Mouse (Mus musculus): ENCODE results near the gene Aig1. TPM values are rescaled to one million over a fixed set of nuclear protein-coding genes. Genes with fewer than 3 reads are reported as not detected.
A peak's percentile ranks its signal among the peaks of the same experiment; 100 is the strongest.

The Aig1 gene
- polyA plus RNA-seq, 1 experiment: 5.7 TPM

- TF ChIP-seq GATA1 (IDR thresholded peaks at IDR 0.05; ENCODE audit: borderline replicate concordance, low read length): no peak
- TF ChIP-seq FLI1 (IDR thresholded peaks at IDR 0.05; ENCODE audit: low read length): no peak
- Histone ChIP-seq H3K27me3 (replicated peaks) (no peaks in the 10 kb centered on the region), H3K4me1 (no peaks in the 10 kb centered on the region), H3K9me3 (no peaks in the 10 kb centered on the region), H3K4me3 (replicated peaks) (no peak overlapping the region), H3K36me3 (replicated peaks; ENCODE audit: low read length) (no peaks in the 10 kb centered on the region)
Observed at GRCm38 (mm10) chr10:13878696-13879095, 9.9 kb upstream of the Aig1 start.

GRCm38 (mm10) chr10:13875038-13875420 lies 6.2 kb upstream of the Aig1 start:
- Histone ChIP-seq H3K9me3 (peaks cover 3% of the 10 kb centered on the region; the same call in 1 of the 2 replicates), H3K4me1 (no peaks in the 10 kb centered on the region), H3K36me3 (replicated peaks; ENCODE audit: low read length) (no peaks in the 10 kb centered on the region), H3K4me3 (replicated peaks) (no peak overlapping the region), H3K27me3 (replicated peaks) (no peaks in the 10 kb centered on the region)
- no peak for TF ChIP-seq FLI1 (IDR thresholded peaks at IDR 0.05; ENCODE audit: low read length)
- TF ChIP-seq GATA1 (IDR thresholded peaks at IDR 0.05; ENCODE audit: borderline replicate concordance, low read length): no peak

GRCm38 (mm10) chr10:13874301-13875037 lies 5.7 kb upstream of the Aig1 start:
- no peak for TF ChIP-seq GATA1 (IDR thresholded peaks at IDR 0.05; ENCODE audit: borderline replicate concordance, low read length)
- peaks cover 3% of the 10 kb centered on the region; the same call in 1 of the 2 replicates for H3K9me3 ChIP-seq
- H3K36me3 ChIP-seq (replicated peaks; ENCODE audit: low read length): no peaks in the 10 kb centered on the region
- H3K4me1 ChIP-seq: 0 out of 2 replicates have a peak, but pooled peaks cover under 1% of the 10 kb centered on the region
- no peaks in the 10 kb centered on the region for H3K27me3 ChIP-seq (replicated peaks)
- no peak overlapping the region for H3K4me3 ChIP-seq (replicated peaks)

DNA sequence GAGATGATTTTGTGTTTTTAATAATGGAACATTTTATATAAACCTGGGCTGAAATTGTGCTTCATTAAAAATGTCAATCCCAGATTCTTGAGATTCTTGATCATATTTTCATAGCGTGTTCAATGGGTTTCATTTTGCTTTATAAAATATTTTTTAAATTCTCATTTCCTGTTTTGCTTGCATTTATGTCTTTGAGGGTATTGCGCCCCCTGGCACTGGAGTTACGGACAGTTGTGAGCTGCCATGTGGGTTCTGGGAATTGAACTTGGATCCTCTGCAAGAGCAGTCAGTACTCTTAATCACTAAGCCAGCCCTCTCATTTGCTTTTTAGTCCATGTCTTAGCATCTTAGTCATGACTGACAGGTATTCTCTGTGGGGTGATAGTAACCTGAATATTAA lies 1.8 kb upstream of the Aig1 start:
- no peak for TF ChIP-seq GATA1 (IDR thresholded peaks at IDR 0.05; ENCODE audit: borderline replicate concordance, low read length)
- TF ChIP-seq FLI1 (IDR thresholded peaks at IDR 0.05; ENCODE audit: low read length): no peak
- Histone ChIP-seq H3K9me3 (peaks cover 3% of the 10 kb centered on the region; the same call in 1 of the 2 replicates), H3K4me3 (replicated peaks) (no peak overlapping the region), H3K27me3 (replicated peaks) (peaks cover 10% of the 10 kb centered on the region), H3K36me3 (replicated peaks; ENCODE audit: low read length) (no peaks in the 10 kb centered on the region), H3K4me1 (peaks cover 15% of the 10 kb centered on the region)

DNA sequence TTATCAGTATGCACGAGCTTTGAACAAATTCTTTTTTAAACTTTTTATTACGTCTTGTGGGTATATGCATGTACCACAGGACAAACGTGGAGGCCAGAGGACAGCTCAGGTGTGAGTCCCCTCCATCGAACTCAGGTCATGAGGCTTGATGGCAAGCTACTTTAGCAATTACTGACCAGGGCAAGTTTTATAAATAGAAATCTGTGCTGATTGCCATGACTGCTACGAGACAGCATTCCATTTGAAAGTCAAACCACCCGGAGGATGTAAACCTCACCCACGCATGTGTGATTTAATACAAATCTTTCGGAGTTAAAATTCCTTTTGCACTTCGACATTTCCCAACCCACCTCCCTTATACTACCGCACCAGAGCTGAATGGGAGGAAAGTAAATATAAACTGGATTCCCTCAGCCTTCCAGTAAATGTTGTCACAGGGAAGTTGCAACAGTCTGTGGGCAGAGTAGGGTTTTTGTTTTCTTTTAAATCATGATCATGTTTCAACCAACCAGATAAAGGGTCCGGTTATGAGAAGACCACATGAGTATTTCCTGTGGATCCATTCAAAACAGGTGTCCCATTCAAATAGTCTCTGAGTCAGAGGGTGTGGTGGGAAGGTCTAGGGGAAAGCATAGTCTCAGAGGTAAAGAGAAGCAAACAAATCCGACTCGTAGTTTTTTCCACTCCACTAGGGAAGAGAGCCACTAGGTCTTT lies 699 bp upstream of the Aig1 start:
- TF ChIP-seq GATA1 (IDR thresholded peaks at IDR 0.05; ENCODE audit: borderline replicate concordance, low read length): no peak
- no peak for TF ChIP-seq FLI1 (IDR thresholded peaks at IDR 0.05; ENCODE audit: low read length)
- peaks cover 10% of the 10 kb centered on the region for H3K27me3 ChIP-seq (replicated peaks)
- H3K4me1 ChIP-seq: peaks cover 15% of the 10 kb centered on the region
- no peaks in the 10 kb centered on the region for H3K36me3 ChIP-seq (replicated peaks; ENCODE audit: low read length)
- peaks cover 3% of the 10 kb centered on the region; the same call in 1 of the 2 replicates for H3K9me3 ChIP-seq
- peak overlapping the region; percentile 94 for H3K4me3 ChIP-seq (replicated peaks)

- Histone ChIP-seq H3K4me3 (replicated peaks) (no peak overlapping the region), H3K4me1 (peaks cover 15% of the 10 kb centered on the region), H3K27me3 (replicated peaks) (peaks cover 10% of the 10 kb centered on the region), H3K9me3 (no peaks in the 10 kb centered on the region), H3K36me3 (replicated peaks; ENCODE audit: low read length) (no peaks in the 10 kb centered on the region)
- TF ChIP-seq GATA1 (IDR thresholded peaks at IDR 0.05; ENCODE audit: borderline replicate concordance, low read length) (no peak), FLI1 (IDR thresholded peaks at IDR 0.05; ENCODE audit: low read length) (no peak)
Observed at GRCm38 (mm10) chr10:13866391-13866790, 2.4 kb downstream of the Aig1 start.

GRCm38 (mm10) chr10:13861115-13861909 lies 7.5 kb downstream of the Aig1 start:
- TF ChIP-seq FLI1 (IDR thresholded peaks at IDR 0.05; ENCODE audit: low read length) (no peak), GATA1 (IDR thresholded peaks at IDR 0.05; ENCODE audit: borderline replicate concordance, low read length) (no peak)
- no peak overlapping the region for H3K4me3 ChIP-seq (replicated peaks)
- H3K4me1 ChIP-seq: no peaks in the 10 kb centered on the region
- peaks cover 2% of the 10 kb centered on the region; the same call in 1 of the 2 replicates for H3K9me3 ChIP-seq
- no peaks in the 10 kb centered on the region for H3K27me3 ChIP-seq (replicated peaks)
- no peaks in the 10 kb centered on the region for H3K36me3 ChIP-seq (replicated peaks; ENCODE audit: low read length)

GRCm38 (mm10) chr10:13856438-13856837 lies 12.3 kb downstream of the Aig1 start:
- H3K4me1 ChIP-seq: no peaks in the 10 kb centered on the region
- TF ChIP-seq GATA1 (IDR thresholded peaks at IDR 0.05; ENCODE audit: borderline replicate concordance, low read length): no peak
- no peak for TF ChIP-seq FLI1 (IDR thresholded peaks at IDR 0.05; ENCODE audit: low read length)
- no peaks in the 10 kb centered on the region for H3K27me3 ChIP-seq (replicated peaks)
- no peak overlapping the region for H3K4me3 ChIP-seq (replicated peaks)
- H3K9me3 ChIP-seq: peaks cover 6% of the 10 kb centered on the region; the same call in 1 of the 2 replicates
- H3K36me3 ChIP-seq (replicated peaks; ENCODE audit: low read length): no peaks in the 10 kb centered on the region

- Histone ChIP-seq H3K9me3 (peaks cover 6% of the 10 kb centered on the region; the same call in 1 of the 2 replicates), H3K4me3 (replicated peaks) (no peak overlapping the region), H3K27me3 (replicated peaks) (no peaks in the 10 kb centered on the region), H3K36me3 (replicated peaks; ENCODE audit: low read length) (no peaks in the 10 kb centered on the region), H3K4me1 (no peaks in the 10 kb centered on the region)
- no peak for TF ChIP-seq GATA1 (IDR thresholded peaks at IDR 0.05; ENCODE audit: borderline replicate concordance, low read length)
- TF ChIP-seq FLI1 (IDR thresholded peaks at IDR 0.05; ENCODE audit: low read length): no peak
Observed at GRCm38 (mm10) chr10:13855969-13856368, 12.8 kb downstream of the Aig1 start.
